Mouse (Mus musculus) limb, embryonic 13.5 days (tissue): ENCODE measurements at regions not wholly inside any gene's neighbourhood (a gene's known extent, or its start where the extent isn't known, plus 50 kb on each side); places are given as distances from the start of the nearest gene placed in this dataset.
"Not testable (repeated sequence)": the region's sequence is repeated elsewhere in the genome, so short reads cannot be mapped to it uniquely, and the experiment has no call there.

Source experiments
- ATAC-seq: fragments of 200-750 bp; cut with Nextera tagmentation; 2 replicates; pipeline ENCODE4 v1.8.0; 2017; ENCODE audit warnings: low read depth, moderate number of reproducible peaks, moderate TSS enrichment; ENCODE audit not compliant: low FRiP score
- H3K27ac ChIP-seq: fragments of 300-500 bp; sonication (generic); 2 replicates; pipeline ENCODE4 v1.5.1; 2015; ENCODE audit warnings: inconsistent platforms, mild to moderate bottlenecking, moderate library complexity
- H3K27me3 ChIP-seq: fragments of 300-500 bp; sonication (generic); 2 replicates; pipeline ENCODE4 v1.6.1; 2015; ENCODE audit warnings: mild to moderate bottlenecking, inconsistent platforms
- H3K36me3 ChIP-seq: fragments of 300-500 bp; sonication (generic); 2 replicates; pipeline ENCODE4 v1.6.1; 2015; ENCODE audit warnings: inconsistent platforms, mild to moderate bottlenecking, moderate library complexity
- H3K4me1 ChIP-seq: fragments of 300-500 bp; sonication (generic); 2 replicates; pipeline ENCODE4 v1.6.1; 2015; ENCODE audit warnings: inconsistent platforms
- H3K4me2 ChIP-seq: fragments of 300-500 bp; sonication (generic); replicated peaks from 2 replicates; pipeline ENCODE4 v1.6.1; 2015; ENCODE audit warnings: inconsistent platforms, mild to moderate bottlenecking, moderate library complexity
- H3K4me3 ChIP-seq: fragments of 300-500 bp; sonication (generic); 2 replicates; pipeline ENCODE4 v1.5.1; 2015; ENCODE audit warnings: moderate library complexity, mild to moderate bottlenecking, inconsistent platforms
- H3K9ac ChIP-seq: fragments of 300-500 bp; sonication (generic); 2 replicates; pipeline ENCODE4 v1.6.1; 2015; ENCODE audit warnings: mild to moderate bottlenecking, inconsistent platforms
- H3K9me3 ChIP-seq: fragments of 300-500 bp; sonication (generic); 2 replicates; pipeline ENCODE4 v1.6.1; 2016; ENCODE audit warnings: inconsistent platforms
- WGBS: fragments of 180-500 bp; shearing (Covaris S2); methylation state at CpG from one replicate; pipeline ENCODE4 v1.1.7; 2015; 5-methylcytosine and 5-hydroxymethylcytosine counted together

- no peaks in the 10 kb centered on the region for H3K4me1 ChIP-seq
- H3K27ac ChIP-seq = no peak overlapping the region
- no peak overlapping the region for H3K9ac ChIP-seq
- WGBS = 56% methylated on average over 2 of the region's 2 CpGs
- ATAC-seq = no peak
- H3K27me3 ChIP-seq = no peaks in the 10 kb centered on the region
- no peaks in the 10 kb centered on the region for H3K9me3 ChIP-seq
- H3K4me3 ChIP-seq = no peak overlapping the region
- H3K4me2 ChIP-seq = no peak overlapping the region
- H3K36me3 ChIP-seq = no peaks in the 10 kb centered on the region
Observed at GRCm38 (mm10) chr3:11323101-11323500, 987.6 kb upstream of the Gm38303 start.

DNA sequence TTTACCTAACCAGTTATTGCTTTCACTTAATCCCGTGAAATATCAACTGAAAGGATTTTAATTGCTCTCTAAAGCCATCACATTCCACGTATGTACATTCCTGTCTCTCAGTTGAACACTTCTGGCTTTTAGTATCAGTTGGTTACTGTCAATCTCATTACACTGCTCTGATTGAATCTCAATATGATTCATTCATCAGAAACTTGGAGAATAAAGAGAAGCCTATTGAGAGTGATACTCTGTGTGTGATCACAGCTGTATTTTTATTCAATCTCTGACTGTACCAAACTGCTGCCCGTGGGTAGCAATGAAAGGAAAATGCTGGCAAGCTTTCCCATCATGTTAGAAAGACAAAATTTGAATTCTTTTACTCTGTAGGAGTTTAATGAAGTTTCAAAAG is 957.5 kb upstream of the Gm38303 start:
- Histone ChIP-seq H3K27me3 (no peaks in the 10 kb centered on the region), H3K27ac (no peak overlapping the region), H3K36me3 (no peaks in the 10 kb centered on the region), H3K4me1 (no peaks in the 10 kb centered on the region), H3K9ac (no peak overlapping the region), H3K9me3 (no peaks in the 10 kb centered on the region), H3K4me3 (no peak overlapping the region), H3K4me2 (no peak overlapping the region)
- ATAC-seq = no peak
- 71% methylated on average over 3 of the region's 3 CpGs for WGBS

GRCm38 (mm10) chr3:11261052-11261451 is 925.6 kb upstream of the Gm38303 start:
- Histone ChIP-seq H3K4me1 (no peaks in the 10 kb centered on the region), H3K9ac (no peak overlapping the region), H3K4me2 (no peak overlapping the region), H3K27me3 (no peaks in the 10 kb centered on the region), H3K27ac (no peak overlapping the region), H3K9me3 (no peaks in the 10 kb centered on the region), H3K36me3 (no peaks in the 10 kb centered on the region), H3K4me3 (no peak overlapping the region)
- no peak for ATAC-seq
- 81% methylated on average over 3 of the region's 3 CpGs for WGBS

- Histone ChIP-seq H3K27ac (no peak overlapping the region), H3K4me1 (no peaks in the 10 kb centered on the region), H3K36me3 (no peaks in the 10 kb centered on the region), H3K9ac (no peak overlapping the region), H3K4me2 (no peak overlapping the region), H3K9me3 (no peaks in the 10 kb centered on the region), H3K27me3 (no peaks in the 10 kb centered on the region), H3K4me3 (no peak overlapping the region)
- 84% methylated on average over 2 of the region's 2 CpGs for WGBS
- ATAC-seq = no peak
Observed at GRCm38 (mm10) chr3:11213996-11214395, 878.5 kb upstream of the Gm38303 start.

DNA sequence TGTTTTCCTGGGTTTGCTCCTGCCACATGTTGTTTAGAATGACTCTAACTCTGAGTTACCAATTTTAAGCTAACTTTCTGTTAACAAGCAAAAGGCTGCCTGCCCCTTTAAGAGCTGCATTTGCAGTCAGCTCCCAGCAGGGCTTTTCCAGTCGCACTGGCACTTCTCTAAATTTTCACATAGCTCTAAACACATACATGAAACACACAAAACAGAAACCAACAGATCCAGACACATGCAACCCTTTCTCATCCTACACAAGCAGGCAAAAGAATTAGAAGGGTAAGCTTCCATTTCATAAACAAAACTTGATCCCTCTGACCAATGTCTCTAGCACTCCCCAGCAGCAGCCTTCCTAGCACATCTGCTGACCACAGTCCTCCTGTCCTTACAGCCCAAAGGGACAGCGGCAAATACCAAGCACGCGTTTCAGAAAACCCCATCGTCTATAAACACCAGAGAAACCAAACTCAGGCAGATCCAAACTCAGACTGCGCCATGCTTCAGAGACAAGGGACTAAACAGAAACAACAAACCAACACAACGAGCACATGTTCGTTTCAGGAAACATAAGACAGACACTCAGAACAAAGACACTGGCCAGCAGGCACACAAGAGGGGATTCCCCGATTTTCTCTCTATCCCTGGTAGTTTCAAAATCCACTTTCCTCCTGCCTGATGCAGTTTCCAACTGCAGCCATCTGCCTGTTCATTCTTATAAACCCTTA is 877.6 kb upstream of the Gm38303 start:
- H3K36me3 ChIP-seq, ATAC-seq, H3K4me1 ChIP-seq, H3K9ac ChIP-seq, H3K27ac ChIP-seq, H3K4me3 ChIP-seq, H3K9me3 ChIP-seq, H3K27me3 ChIP-seq: not testable (repeated sequence)
- 46% methylated on average over 9 of the region's 9 CpGs for WGBS
- H3K4me2 ChIP-seq = peak overlapping the region; percentile 15; the same call in 1 of the 2 replicates

GRCm38 (mm10) chr3:11212290-11212912 is 876.9 kb upstream of the Gm38303 start:
- H3K4me2 ChIP-seq, ATAC-seq, H3K4me1 ChIP-seq, H3K9ac ChIP-seq, H3K36me3 ChIP-seq, H3K9me3 ChIP-seq, H3K4me3 ChIP-seq, H3K27ac ChIP-seq, H3K27me3 ChIP-seq: not testable (repeated sequence)
- 77% methylated on average over 4 of the region's 4 CpGs for WGBS

GRCm38 (mm10) chr3:11210920-11211811 is 875.7 kb upstream of the Gm38303 start:
- WGBS = 84% methylated on average over 9 of the region's 10 CpGs
- H3K4me1 ChIP-seq, H3K9me3 ChIP-seq, H3K4me3 ChIP-seq, H3K4me2 ChIP-seq, ATAC-seq, H3K27me3 ChIP-seq, H3K9ac ChIP-seq, H3K36me3 ChIP-seq, H3K27ac ChIP-seq: not testable (repeated sequence)

- Histone ChIP-seq H3K27ac (no peak overlapping the region), H3K9me3 (no peaks in the 10 kb centered on the region), H3K36me3 (no peaks in the 10 kb centered on the region), H3K9ac (no peak overlapping the region), H3K4me3 (no peak overlapping the region), H3K27me3 (no peaks in the 10 kb centered on the region), H3K4me2 (no peak overlapping the region), H3K4me1 (no peaks in the 10 kb centered on the region)
- no peak for ATAC-seq
- 62% methylated on average over 2 of the region's 2 CpGs for WGBS
Observed at GRCm38 (mm10) chr3:11174002-11174401, 838.5 kb upstream of the Gm38303 start.

GRCm38 (mm10) chr3:11155350-11155749 is 819.9 kb upstream of the Gm38303 start:
- Histone ChIP-seq H3K27ac (no peak overlapping the region), H3K4me2 (no peak overlapping the region), H3K27me3 (no peaks in the 10 kb centered on the region), H3K4me1 (no peaks in the 10 kb centered on the region), H3K36me3 (no peaks in the 10 kb centered on the region), H3K4me3 (no peak overlapping the region), H3K9me3 (no peaks in the 10 kb centered on the region), H3K9ac (no peak overlapping the region)
- 30% methylated on average over 1 of the region's 1 CpGs for WGBS
- ATAC-seq = peak; percentile 61; the same call in 1 of the 2 replicates
